Mouse (Mus musculus) myocyte (in vitro differentiated cells): ENCODE data around the gene Lrmda.

Source experiments
- CEBPB ChIP-seq: IDR thresholded peaks from 2 replicates; pipeline ENCODE4 v1.6.1; 2011; ENCODE audit warnings: mild to moderate bottlenecking, moderate library complexity; ENCODE audit not compliant: poor library complexity, insufficient read depth, severe bottlenecking
- MAX ChIP-seq: IDR thresholded peaks from one replicate; pipeline ENCODE4 v1.6.1; 2011; ENCODE audit warnings: low read depth, mild to moderate bottlenecking, control low read depth
- MYOD1 ChIP-seq, 3 experiments: IDR thresholded peaks; one replicate each; pipeline ENCODE4 v1.6.1; 2011; ENCODE audit warnings: control low read depth in 2 of 3, low read depth in 2 of 3, mild to moderate bottlenecking in 2 of 3, moderate library complexity in 1 of 3; ENCODE audit not compliant: insufficient read length in 2 of 3, control insufficient read depth in 1 of 3
- POLR2A ChIP-seq: IDR thresholded peaks from one replicate; pipeline ENCODE4 v1.6.1; 2011; ENCODE audit warnings: low read depth, mild to moderate bottlenecking, control low read depth, moderate library complexity; ENCODE audit not compliant: insufficient read length
- REST ChIP-seq: IDR thresholded peaks from one replicate; pipeline ENCODE4 v1.6.1; 2011; ENCODE audit warnings: mild to moderate bottlenecking, control low read depth, moderate library complexity; ENCODE audit not compliant: insufficient read depth, insufficient read length
- SRF ChIP-seq: IDR thresholded peaks from one replicate; pipeline ENCODE4 v1.6.1; 2011; ENCODE audit warnings: low read depth; ENCODE audit not compliant: control insufficient read depth, insufficient read length
- TCF12 ChIP-seq: IDR thresholded peaks from one replicate; pipeline ENCODE4 v1.6.1; 2011; ENCODE audit warnings: mild to moderate bottlenecking, control low read depth; ENCODE audit not compliant: poor library complexity, insufficient read depth, severe bottlenecking

DNA sequence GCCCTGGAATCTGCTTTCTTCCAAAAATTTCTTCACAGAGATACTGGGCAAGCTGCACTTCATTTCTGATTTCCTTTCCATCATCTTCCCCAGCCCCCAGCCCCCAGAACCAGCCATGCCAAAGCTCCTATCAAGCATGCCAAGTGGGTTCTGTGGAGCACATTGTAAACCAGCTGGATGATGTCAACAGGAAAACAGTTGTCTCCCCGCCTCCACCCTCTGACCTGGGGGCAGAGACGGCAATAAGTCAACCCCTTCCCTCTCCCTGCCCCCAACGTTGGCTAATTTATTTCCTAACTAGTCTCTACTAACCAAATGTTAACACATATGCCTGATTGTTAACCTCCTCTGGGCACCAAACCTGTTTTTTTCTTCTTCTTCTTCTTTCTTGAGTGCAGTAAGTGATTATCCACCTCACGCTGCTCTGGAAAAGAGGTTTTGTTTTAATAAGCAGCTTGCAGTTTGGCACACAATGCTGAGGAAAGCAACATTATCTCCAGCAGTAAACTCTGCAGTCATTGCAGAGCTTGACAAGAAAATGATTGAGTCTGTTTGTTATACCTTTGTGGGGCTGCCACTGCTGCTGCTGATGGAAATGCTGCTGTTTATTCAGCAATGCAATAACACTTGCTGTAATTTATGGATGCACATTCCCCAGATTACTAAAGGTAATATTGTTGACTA lies 128.0 kb downstream of the Lrmda start:
- TF ChIP-seq CEBPB (no peak), POLR2A (no peak), REST (no peak), MAX (no peak), MYOD1 (IDR thresholded peaks at IDR 0.05; ENCODE audit: control insufficient read depth in 1 of 3, insufficient read length in 2 of 3, low read depth in 2 of 3) (no peak), TCF12 (no peak), SRF (no peak)
